Mouse (Mus musculus) kidney, adult 10 weeks (tissue): ENCODE measurements around the gene Nipal3. TPM values are rescaled to one million over a fixed set of nuclear protein-coding genes. Genes with fewer than 3 reads are reported as not detected.

Experiments used
- polyA plus RNA-seq: library from polyadenylated mRNA; stranded (reverse); fragments of 350-450 nt; fragmentation: Illumina TruSeq; extraction: RNeasy Lipid Tissue Mini Kit (QIAGEN cat#74804); gene quantifications from one replicate; pipeline ENCODE4 v1.2.3, GENCODE M21; 2014; ENCODE audit warnings: low read depth, low replicate concordance

Nipal3 gene
- 6.9 TPM for polyA plus RNA-seq

DNA sequence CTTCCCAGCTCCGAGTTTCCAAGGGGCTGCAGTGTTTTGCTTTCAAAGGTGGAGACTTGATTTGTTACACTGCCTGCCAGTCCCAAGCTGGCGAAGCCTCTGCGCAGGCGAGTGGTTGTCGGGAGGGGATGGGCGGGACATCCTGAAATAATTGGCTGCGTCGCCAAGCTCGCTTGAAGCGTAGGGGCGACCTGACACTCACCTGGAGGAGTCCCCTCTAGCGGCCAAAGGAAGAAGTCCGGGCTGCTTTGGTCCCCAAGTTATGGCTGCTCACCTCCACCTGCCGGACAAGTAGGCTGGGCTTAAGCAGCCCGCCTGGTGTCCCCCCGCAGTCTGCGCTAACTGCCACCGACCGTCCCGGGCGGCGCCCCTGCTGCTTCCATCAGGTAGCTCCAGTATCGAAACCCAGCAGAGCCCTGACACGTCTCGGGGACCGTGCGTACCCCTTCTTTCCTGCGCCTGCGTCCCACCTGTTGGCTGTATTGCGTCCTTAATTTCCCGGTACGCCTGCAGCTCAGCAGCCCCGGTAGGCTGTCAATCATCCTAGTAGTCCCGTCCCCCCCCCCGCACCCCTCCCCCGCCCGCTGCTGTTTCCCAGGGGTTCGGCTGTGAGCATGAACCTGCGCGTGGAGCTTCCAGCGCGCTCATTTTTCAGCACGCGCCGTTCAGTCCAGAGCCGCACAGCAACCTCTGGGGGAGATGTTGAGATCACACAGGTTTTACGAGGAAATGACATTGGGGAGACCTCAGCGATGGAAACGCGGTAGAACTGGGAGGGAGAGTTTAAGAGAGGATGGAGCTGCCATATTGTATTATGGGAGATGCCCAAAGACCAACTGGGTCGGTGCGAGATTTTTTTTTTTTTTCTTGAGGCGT lies at the start of gene Nipal3, which contains the start of gene Stpg1:
Gene Nipal3, minus strand, starts transcription at position 518 of the 876 bp plus-strand sequence.
Gene Stpg1, plus strand, starts transcription at position 270 of the 876 bp plus-strand sequence.

DNA sequence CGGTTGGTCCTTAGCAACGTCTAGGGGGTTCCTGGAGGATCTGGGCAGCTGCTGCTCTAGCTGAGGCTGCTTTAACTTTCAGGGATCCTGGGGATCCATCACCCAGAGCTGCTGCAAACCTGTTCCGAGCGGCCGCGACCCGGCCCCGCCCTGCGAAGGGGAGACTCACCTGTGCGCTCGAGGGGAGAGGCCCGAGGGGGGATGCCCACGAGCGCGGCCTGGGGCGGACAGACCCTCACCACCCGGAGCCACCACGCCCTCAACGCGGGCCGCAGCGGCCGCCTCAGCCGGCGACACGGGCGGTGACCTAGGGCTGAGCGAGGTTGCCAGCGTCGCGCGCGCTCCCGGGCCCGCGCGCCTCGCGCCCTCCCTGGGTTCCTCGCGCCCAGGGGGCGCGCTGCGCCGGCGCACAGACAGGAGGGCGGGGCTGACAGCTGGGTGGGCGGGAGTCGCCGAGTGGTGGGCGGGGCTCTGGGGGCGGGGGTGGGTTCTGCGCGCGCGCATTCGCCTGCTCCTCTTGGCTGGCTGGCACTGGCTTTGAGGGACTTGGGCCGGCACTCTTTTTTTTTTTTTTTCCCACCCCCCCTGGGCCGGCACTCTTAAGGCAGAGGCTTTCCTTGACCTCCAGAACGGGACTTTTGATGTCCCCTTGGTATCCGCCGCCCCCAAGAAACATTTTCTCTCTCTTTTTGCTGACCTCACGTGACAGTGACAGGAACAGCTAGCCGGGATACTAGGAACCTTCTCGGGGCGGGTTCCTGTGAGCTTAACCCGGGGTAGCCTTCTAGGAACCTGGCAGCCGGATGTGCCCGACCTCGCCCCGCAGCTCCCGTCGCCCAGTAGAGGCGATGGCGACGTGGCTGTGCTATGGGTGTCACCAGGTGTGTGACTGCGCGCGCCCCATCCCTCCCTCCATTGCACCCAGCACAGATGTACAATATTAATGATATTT lies 61.1 kb downstream of the Nipal3 start, which contains the start of gene Rcan3:
Gene Rcan3, minus strand, starts transcription at position 411 of the 952 bp plus-strand sequence.

DNA sequence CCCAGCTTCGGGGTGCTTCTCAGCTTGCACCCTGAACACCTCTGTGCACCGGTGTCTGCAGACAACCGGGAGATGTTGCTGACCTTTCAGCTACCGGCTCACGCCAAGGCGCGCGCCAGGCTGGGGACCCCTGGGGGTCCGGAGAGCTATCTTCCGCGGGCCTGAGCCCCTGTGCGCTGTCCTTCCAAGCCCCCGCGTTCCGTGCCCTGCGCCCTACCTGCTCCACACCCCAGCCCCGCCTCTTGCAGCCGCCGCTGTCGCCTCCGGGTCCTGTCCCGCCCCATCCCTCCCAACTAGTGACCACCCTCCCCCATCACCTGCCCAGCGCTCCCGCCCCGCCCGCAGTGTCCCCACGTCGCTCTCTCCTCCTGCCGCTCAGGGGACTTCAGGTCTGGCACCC lies 96.8 kb downstream of the Nipal3 start, which contains the start of gene Ncmap:
Gene Ncmap, minus strand, starts transcription at position 237 of the 400 bp plus-strand sequence.

Other genes starting within 250 kb of the Nipal3 start
- 158 TPM for gene Clic4, start 222.2 kb downstream of the Nipal3 start, polyA plus RNA-seq
- gene Srrm1, start 141.7 kb downstream of the Nipal3 start, polyA plus RNA-seq = 151 TPM
- 0.32 TPM for gene Ncmap, start 96.8 kb downstream of the Nipal3 start, polyA plus RNA-seq
- gene Rcan3, start 61.2 kb downstream of the Nipal3 start, polyA plus RNA-seq = 9.6 TPM
- gene Stpg1, start 248 bp downstream of the Nipal3 start, polyA plus RNA-seq = 0.40 TPM
- not detected for gene Grhl3, start 78.6 kb upstream of the Nipal3 start, polyA plus RNA-seq
- gene Ifnlr1, start 191.2 kb upstream of the Nipal3 start, polyA plus RNA-seq = 0.69 TPM
- gene Il22ra1, start 233.1 kb upstream of the Nipal3 start, polyA plus RNA-seq = 0.32 TPM